Mouse (Mus musculus): ENCODE measurements at regions not wholly inside any gene's neighbourhood (a gene's known extent, or its start where the extent isn't known, plus 50 kb on each side); places are given as distances from the start of the nearest gene placed in this dataset.

- H3K4me3 ChIP-seq = no peak overlapping the region
- H3K4me1 ChIP-seq = no peaks in the 10 kb centered on the region
- DNase-seq (ENCODE audit: low spot score) = no peak
- H3K36me3 ChIP-seq (replicated peaks) = no peaks in the 10 kb centered on the region
- H3K27me3 ChIP-seq (replicated peaks; ENCODE audit: low read depth, poor library complexity, severe bottlenecking) = no peaks in the 10 kb centered on the region
- no peaks in the 10 kb centered on the region for H3K9me3 ChIP-seq
- 90% methylated on average over 4 of the region's 4 CpGs for WGBS
- no peak overlapping the region for H3K27ac ChIP-seq (replicated peaks)
These were observed 106.7 kb upstream of the Rgs1 start for GRCm38 (mm10) chr1:144355560-144356310.

GRCm38 (mm10) chr1:144355041-144355440 is 106.0 kb upstream of the Rgs1 start:
- Histone ChIP-seq H3K4me1 (no peaks in the 10 kb centered on the region), H3K4me3 (no peak overlapping the region), H3K9me3 (no peaks in the 10 kb centered on the region), H3K27me3 (replicated peaks; ENCODE audit: low read depth, poor library complexity, severe bottlenecking) (no peaks in the 10 kb centered on the region), H3K36me3 (replicated peaks) (no peaks in the 10 kb centered on the region), H3K27ac (replicated peaks) (no peak overlapping the region)
- no peak for DNase-seq (ENCODE audit: low spot score)
- 89% methylated on average over 3 of the region's 3 CpGs for WGBS

- Histone ChIP-seq H3K4me3 (no peak overlapping the region), H3K9me3 (no peaks in the 10 kb centered on the region), H3K27ac (replicated peaks) (no peak overlapping the region), H3K27me3 (replicated peaks; ENCODE audit: low read depth, poor library complexity, severe bottlenecking) (no peaks in the 10 kb centered on the region), H3K4me1 (no peaks in the 10 kb centered on the region), H3K36me3 (replicated peaks) (no peaks in the 10 kb centered on the region)
- no peak for DNase-seq (ENCODE audit: low spot score)
These were observed 104.3 kb upstream of the Rgs1 start for GRCm38 (mm10) chr1:144353320-144353719.

- Histone ChIP-seq H3K27me3 (replicated peaks; ENCODE audit: low read depth, poor library complexity, severe bottlenecking) (no peaks in the 10 kb centered on the region), H3K27ac (replicated peaks) (no peak overlapping the region), H3K9me3 (no peaks in the 10 kb centered on the region), H3K4me3 (no peak overlapping the region), H3K36me3 (replicated peaks) (no peaks in the 10 kb centered on the region), H3K4me1 (no peaks in the 10 kb centered on the region)
- 95% methylated on average over 1 of the region's 1 CpGs for WGBS
- DNase-seq (ENCODE audit: low spot score) = no peak
These were observed 94.8 kb upstream of the Rgs1 start for GRCm38 (mm10) chr1:144343820-144344219.

GRCm38 (mm10) chr1:144343299-144343698 is 94.3 kb upstream of the Rgs1 start:
- Histone ChIP-seq H3K9me3 (no peaks in the 10 kb centered on the region), H3K27me3 (replicated peaks; ENCODE audit: low read depth, poor library complexity, severe bottlenecking) (no peaks in the 10 kb centered on the region), H3K4me1 (no peaks in the 10 kb centered on the region), H3K27ac (replicated peaks) (no peak overlapping the region), H3K4me3 (no peak overlapping the region), H3K36me3 (replicated peaks) (no peaks in the 10 kb centered on the region)
- DNase-seq (ENCODE audit: low spot score) = no peak
- WGBS = 83% methylated on average over 5 of the region's 5 CpGs

GRCm38 (mm10) chr1:144337572-144337971 is 88.5 kb upstream of the Rgs1 start:
- no peak overlapping the region for H3K27ac ChIP-seq (replicated peaks)
- no peaks in the 10 kb centered on the region for H3K9me3 ChIP-seq
- H3K4me1 ChIP-seq = no peaks in the 10 kb centered on the region
- no peaks in the 10 kb centered on the region for H3K36me3 ChIP-seq (replicated peaks)
- no peak for DNase-seq (ENCODE audit: low spot score)
- no peaks in the 10 kb centered on the region for H3K27me3 ChIP-seq (replicated peaks; ENCODE audit: low read depth, poor library complexity, severe bottlenecking)
- 89% methylated on average over 2 of the region's 2 CpGs for WGBS
- H3K4me3 ChIP-seq = no peak overlapping the region

- Histone ChIP-seq H3K27me3 (replicated peaks; ENCODE audit: low read depth, poor library complexity, severe bottlenecking) (no peaks in the 10 kb centered on the region), H3K27ac (replicated peaks) (no peak overlapping the region), H3K4me1 (no peaks in the 10 kb centered on the region), H3K4me3 (no peak overlapping the region), H3K36me3 (replicated peaks) (no peaks in the 10 kb centered on the region), H3K9me3 (no peaks in the 10 kb centered on the region)
- 80% methylated on average over 8 of the region's 8 CpGs for WGBS
- no peak for DNase-seq (ENCODE audit: low spot score)
These were observed 81.5 kb upstream of the Rgs1 start for GRCm38 (mm10) chr1:144330365-144331050.

GRCm38 (mm10) chr1:144319406-144319805 is 70.4 kb upstream of the Rgs1 start:
- Histone ChIP-seq H3K9me3 (no peaks in the 10 kb centered on the region), H3K27ac (replicated peaks) (no peak overlapping the region), H3K4me1 (no peaks in the 10 kb centered on the region), H3K4me3 (no peak overlapping the region), H3K27me3 (replicated peaks; ENCODE audit: low read depth, poor library complexity, severe bottlenecking) (no peaks in the 10 kb centered on the region), H3K36me3 (replicated peaks) (no peaks in the 10 kb centered on the region)
- 82% methylated on average over 6 of the region's 6 CpGs for WGBS
- DNase-seq (ENCODE audit: low spot score) = no peak

GRCm38 (mm10) chr1:144318289-144318688 is 69.2 kb upstream of the Rgs1 start:
- Histone ChIP-seq H3K4me3 (no peak overlapping the region), H3K9me3 (no peaks in the 10 kb centered on the region), H3K4me1 (no peaks in the 10 kb centered on the region), H3K27me3 (replicated peaks; ENCODE audit: low read depth, poor library complexity, severe bottlenecking) (no peaks in the 10 kb centered on the region), H3K27ac (replicated peaks) (no peak overlapping the region), H3K36me3 (replicated peaks) (no peaks in the 10 kb centered on the region)
- DNase-seq (ENCODE audit: low spot score) = no peak
- WGBS = 87% methylated on average over 1 of the region's 1 CpGs

GRCm38 (mm10) chr1:144317560-144317959 is 68.5 kb upstream of the Rgs1 start:
- DNase-seq (ENCODE audit: low spot score) = no peak
- H3K9me3 ChIP-seq = no peaks in the 10 kb centered on the region
- no peaks in the 10 kb centered on the region for H3K36me3 ChIP-seq (replicated peaks)
- no peak overlapping the region for H3K27ac ChIP-seq (replicated peaks)
- no peaks in the 10 kb centered on the region for H3K4me1 ChIP-seq
- no peaks in the 10 kb centered on the region for H3K27me3 ChIP-seq (replicated peaks; ENCODE audit: low read depth, poor library complexity, severe bottlenecking)
- 87% methylated on average over 3 of the region's 3 CpGs for WGBS
- no peak overlapping the region for H3K4me3 ChIP-seq

- H3K4me1 ChIP-seq = no peaks in the 10 kb centered on the region
- no peak overlapping the region for H3K4me3 ChIP-seq
- no peaks in the 10 kb centered on the region for H3K9me3 ChIP-seq
- H3K36me3 ChIP-seq (replicated peaks) = no peaks in the 10 kb centered on the region
- WGBS = 93% methylated on average over 2 of the region's 2 CpGs
- no peaks in the 10 kb centered on the region for H3K27me3 ChIP-seq (replicated peaks; ENCODE audit: low read depth, poor library complexity, severe bottlenecking)
- no peak for DNase-seq (ENCODE audit: low spot score)
- no peak overlapping the region for H3K27ac ChIP-seq (replicated peaks)
These were observed 67.2 kb upstream of the Rgs1 start for GRCm38 (mm10) chr1:144316251-144316650.

- Histone ChIP-seq H3K4me3 (no peak overlapping the region), H3K4me1 (no peaks in the 10 kb centered on the region)
- 93% methylated on average over 2 of the region's 2 CpGs for WGBS
These were observed 65.3 kb upstream of the Rgs1 start for GRCm38 (mm10) chr1:144314382-144314781.

GRCm38 (mm10) chr1:144313318-144313717 is 64.3 kb upstream of the Rgs1 start:
- no peak for DNase-seq (ENCODE audit: low spot score)
- H3K36me3 ChIP-seq (replicated peaks) = no peaks in the 10 kb centered on the region
- WGBS = 90% methylated on average over 1 of the region's 1 CpGs

More at GRCm38 (mm10) chr1:144314382-144314781, 65.3 kb upstream of the Rgs1 start:
- no peak for DNase-seq (ENCODE audit: low spot score)
- no peaks in the 10 kb centered on the region for H3K27me3 ChIP-seq (replicated peaks; ENCODE audit: low read depth, poor library complexity, severe bottlenecking)
- no peaks in the 10 kb centered on the region for H3K36me3 ChIP-seq (replicated peaks)
- no peaks in the 10 kb centered on the region for H3K9me3 ChIP-seq
- H3K27ac ChIP-seq (replicated peaks) = no peak overlapping the region

More at GRCm38 (mm10) chr1:144313318-144313717, 64.3 kb upstream of the Rgs1 start:
- no peaks in the 10 kb centered on the region for H3K27me3 ChIP-seq (replicated peaks; ENCODE audit: low read depth, poor library complexity, severe bottlenecking)
- H3K4me3 ChIP-seq = no peak overlapping the region
- no peak overlapping the region for H3K27ac ChIP-seq (replicated peaks)
- no peaks in the 10 kb centered on the region for H3K9me3 ChIP-seq
- H3K4me1 ChIP-seq = no peaks in the 10 kb centered on the region
